Mouse (Mus musculus): ENCODE data around the gene Anks1. TPM values are rescaled to one million over a fixed set of nuclear protein-coding genes. Genes with fewer than 3 reads are reported as not detected.

The Anks1 gene
- total RNA-seq, 1 experiment from 2014 or later, result 40.5 TPM

Other genes starting within 250 kb of the Anks1 start
- not detected in 2 replicates for gene Spdef, start 180.4 kb upstream of the Anks1 start, total RNA-seq (2017)
- 59.1 and 69.4 TPM in 2 replicates for gene D17Wsu92e, start 88.7 kb upstream of the Anks1 start, total RNA-seq (2017)
- 116 and 132 TPM in 2 replicates for gene Snrpc, start 71.2 kb upstream of the Anks1 start, total RNA-seq (2017)
- gene Uhrf1bp1, start 52.9 kb upstream of the Anks1 start, total RNA-seq (2017), result 10.5 and 13.1 TPM in 2 replicates
- 29.2 and 35.7 TPM in 2 replicates for gene Taf11, start 538 bp downstream of the Anks1 start, total RNA-seq (2017)
- gene Tcp11, start 171.3 kb downstream of the Anks1 start, total RNA-seq (2017), result 2.2 TPM in 1 of 2 replicates, not detected in the other
- gene Scube3, start 232.8 kb downstream of the Anks1 start, total RNA-seq (2017), result 0.92 and 1.0 TPM in 2 replicates

Data from common myeloid progenitor, adult 5-6 weeks (primary cell).